Mouse (Mus musculus): ENCODE data around the gene Crx. TPM values are rescaled to one million over a fixed set of nuclear protein-coding genes. Genes with fewer than 3 reads are reported as not detected.

Crx gene
- polyA plus RNA-seq, 1 experiment from 2014 or later, result not detected

DNA sequence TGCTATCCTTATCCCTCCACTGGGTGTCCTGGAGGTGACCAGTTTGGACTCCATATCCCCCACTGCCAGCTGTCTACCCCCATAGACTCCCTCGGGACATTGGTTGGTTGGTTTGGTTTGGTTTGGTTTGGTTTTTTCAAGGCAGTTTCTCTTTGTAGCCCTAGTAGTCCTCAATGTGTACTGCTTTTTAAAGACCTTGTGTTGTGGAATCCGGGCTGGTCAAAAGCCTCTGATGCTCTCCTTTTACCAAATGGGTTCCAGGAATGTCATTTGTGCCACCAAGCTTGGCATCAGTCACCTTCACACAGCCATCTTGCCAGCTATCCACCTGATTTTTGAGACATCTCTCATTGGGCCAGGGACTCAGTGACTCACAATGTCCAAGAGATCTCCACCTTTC lies 35.0 kb upstream of the Crx start:
- no peak for ATAC-seq
- Histone ChIP-seq H3K36me3 (ENCODE audit: control insufficient read depth, insufficient read depth) (peaks cover 13% of the 10 kb centered on the region), H3K9ac (replicated peaks; ENCODE audit: low read depth, low read length) (no peak overlapping the region), H3K4me2 (ENCODE audit: low read length) (no peak overlapping the region), H3K27me3 (replicated peaks; ENCODE audit: control insufficient read depth, insufficient read depth, low read length) (no peaks in the 10 kb centered on the region), H3K27ac (ENCODE audit: low read length) (no peak overlapping the region), H3K9me3 (ENCODE audit: control insufficient read depth, low read length) (no peaks in the 10 kb centered on the region), H3K4me3 (replicated peaks; ENCODE audit: low read length) (no peak overlapping the region), H3K4me1 (replicated peaks; ENCODE audit: control insufficient read depth, insufficient read depth, low read length) (peaks cover 4% of the 10 kb centered on the region)
- 96% methylated on average over 2 of the region's 2 CpGs for WGBS

DNA sequence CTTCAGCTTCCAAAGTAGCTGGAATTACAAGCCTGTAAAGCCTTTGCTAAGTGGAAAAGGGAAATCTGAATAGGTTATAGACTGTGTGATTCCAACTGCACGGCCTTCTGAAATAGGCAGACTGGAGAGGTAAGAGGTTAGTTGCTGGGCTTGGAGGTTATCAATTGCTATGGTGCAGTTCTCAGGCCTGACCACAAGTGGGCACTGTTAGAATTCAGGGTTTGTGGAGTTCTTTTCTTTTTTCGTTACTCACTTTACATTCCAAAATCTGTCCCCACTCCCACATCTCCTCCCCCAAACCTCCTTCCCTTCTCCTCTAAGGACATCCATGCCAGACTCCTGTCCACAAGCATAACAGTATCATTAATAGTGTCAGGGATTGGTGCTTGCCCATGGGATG lies 34.5 kb upstream of the Crx start:
- no peaks in the 10 kb centered on the region for H3K27me3 ChIP-seq (replicated peaks; ENCODE audit: control insufficient read depth, insufficient read depth, low read length)
- H3K4me2 ChIP-seq (ENCODE audit: low read length), result no peak overlapping the region
- 0 out of 2 replicates have a peak, but pooled peaks cover 3% of the 10 kb centered on the region for H3K4me1 ChIP-seq (replicated peaks; ENCODE audit: control insufficient read depth, insufficient read depth, low read length)
- no peaks in the 10 kb centered on the region for H3K9me3 ChIP-seq (ENCODE audit: control insufficient read depth, low read length)
- peaks cover 8% of the 10 kb centered on the region; the same call in 1 of the 2 replicates for H3K36me3 ChIP-seq (ENCODE audit: control insufficient read depth, insufficient read depth)
- H3K9ac ChIP-seq (replicated peaks; ENCODE audit: low read depth, low read length), result no peak overlapping the region
- 36% methylated on average over 2 of the region's 2 CpGs for WGBS
- no peak overlapping the region for H3K27ac ChIP-seq (ENCODE audit: low read length)
- H3K4me3 ChIP-seq (replicated peaks; ENCODE audit: low read length), result no peak overlapping the region
- ATAC-seq, result no peak

DNA sequence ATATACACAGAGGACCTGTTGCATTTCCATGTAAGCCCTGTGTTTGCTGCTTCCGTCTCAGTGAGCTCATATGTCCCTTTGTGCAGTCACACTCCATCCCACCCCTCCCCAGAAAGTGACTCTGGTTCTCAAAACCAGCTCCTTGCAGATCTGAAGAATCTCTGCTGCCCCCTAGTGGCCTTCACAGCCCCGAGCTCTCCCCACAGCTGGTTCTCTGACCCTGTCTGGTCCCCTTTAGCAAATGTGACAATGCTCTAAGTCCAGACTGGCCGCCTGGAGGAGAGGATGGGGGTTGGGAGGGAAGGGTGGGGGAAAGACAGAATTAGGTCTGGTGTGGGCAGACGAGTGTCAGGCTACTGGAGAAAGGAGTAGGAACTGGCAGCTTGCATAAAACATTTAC lies 32.4 kb upstream of the Crx start:
- peak; percentile 53 for ATAC-seq
- Histone ChIP-seq H3K9ac (replicated peaks; ENCODE audit: low read depth, low read length) (no peak overlapping the region), H3K27ac (ENCODE audit: low read length) (no peak overlapping the region)

GRCm38 (mm10) chr7:15910521-15910920 lies 30.8 kb upstream of the Crx start:
- H3K36me3 ChIP-seq (ENCODE audit: control insufficient read depth, insufficient read depth), result no peaks in the 10 kb centered on the region
- 0 out of 2 replicates have a peak, but pooled peaks cover 3% of the 10 kb centered on the region for H3K4me1 ChIP-seq (replicated peaks; ENCODE audit: control insufficient read depth, insufficient read depth, low read length)
- H3K9me3 ChIP-seq (ENCODE audit: control insufficient read depth, low read length), result no peaks in the 10 kb centered on the region
- H3K9ac ChIP-seq (replicated peaks; ENCODE audit: low read depth, low read length), result no peak overlapping the region
- no peak overlapping the region for H3K4me3 ChIP-seq (replicated peaks; ENCODE audit: low read length)
- H3K27ac ChIP-seq (ENCODE audit: low read length), result no peak overlapping the region
- H3K4me2 ChIP-seq (ENCODE audit: low read length), result no peak overlapping the region
- H3K27me3 ChIP-seq (replicated peaks; ENCODE audit: control insufficient read depth, insufficient read depth, low read length), result no peaks in the 10 kb centered on the region
- ATAC-seq, result no peak
- WGBS, result 89% methylated on average over 5 of the region's 5 CpGs

More for the DNA sequence above, 32.4 kb upstream of the Crx start:
- 0 out of 2 replicates have a peak, but pooled peaks cover 3% of the 10 kb centered on the region for H3K4me1 ChIP-seq (replicated peaks; ENCODE audit: control insufficient read depth, insufficient read depth, low read length)
- H3K4me3 ChIP-seq (replicated peaks; ENCODE audit: low read length), result no peak overlapping the region
- H3K36me3 ChIP-seq (ENCODE audit: control insufficient read depth, insufficient read depth), result no peaks in the 10 kb centered on the region
- 0% methylated on average over 4 of the region's 4 CpGs for WGBS
- no peaks in the 10 kb centered on the region for H3K27me3 ChIP-seq (replicated peaks; ENCODE audit: control insufficient read depth, insufficient read depth, low read length)
- no peak overlapping the region for H3K4me2 ChIP-seq (ENCODE audit: low read length)
- H3K9me3 ChIP-seq (ENCODE audit: control insufficient read depth, low read length), result no peaks in the 10 kb centered on the region

DNA sequence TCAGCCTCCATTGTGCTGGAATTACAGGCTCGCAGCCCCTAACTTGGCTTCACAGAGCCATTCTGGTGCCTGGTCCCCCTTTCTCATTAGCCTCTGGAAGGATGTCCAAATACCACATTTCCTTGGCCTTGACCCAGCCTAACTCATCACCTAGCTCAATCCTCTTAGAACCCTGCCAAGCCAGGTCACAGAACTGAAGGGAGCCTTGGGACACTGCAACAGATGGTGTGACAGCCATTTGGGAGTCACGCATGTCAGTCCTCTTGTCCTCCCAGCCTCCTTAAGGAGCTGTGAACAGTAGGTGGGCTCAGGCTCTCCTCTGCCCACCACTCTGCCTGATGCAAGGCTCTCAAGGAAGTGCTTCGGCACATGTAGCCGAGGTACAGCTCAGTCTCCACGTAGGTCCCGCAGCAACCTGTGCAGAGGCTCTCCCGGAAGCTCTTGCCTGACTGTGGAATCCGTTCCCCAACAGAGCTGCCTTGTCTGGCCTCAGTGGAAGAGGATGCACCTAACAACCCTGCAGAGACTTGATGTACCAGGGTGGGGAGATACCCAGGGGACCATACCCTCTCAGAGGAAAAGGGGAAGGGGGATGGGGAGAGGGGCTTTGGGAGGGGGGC lies 28.3 kb upstream of the Crx start:
- Histone ChIP-seq H3K27ac (ENCODE audit: low read length) (no peak overlapping the region), H3K36me3 (ENCODE audit: control insufficient read depth, insufficient read depth) (no peaks in the 10 kb centered on the region), H3K4me2 (ENCODE audit: low read length) (no peak overlapping the region), H3K9me3 (ENCODE audit: control insufficient read depth, low read length) (no peaks in the 10 kb centered on the region), H3K27me3 (replicated peaks; ENCODE audit: control insufficient read depth, insufficient read depth, low read length) (no peaks in the 10 kb centered on the region), H3K4me3 (replicated peaks; ENCODE audit: low read length) (no peak overlapping the region), H3K9ac (replicated peaks; ENCODE audit: low read depth, low read length) (no peak overlapping the region), H3K4me1 (replicated peaks; ENCODE audit: control insufficient read depth, insufficient read depth, low read length) (0 out of 2 replicates have a peak, but pooled peaks cover 3% of the 10 kb centered on the region)
- ATAC-seq, result no peak
- 89% methylated on average over 8 of the region's 8 CpGs for WGBS

DNA sequence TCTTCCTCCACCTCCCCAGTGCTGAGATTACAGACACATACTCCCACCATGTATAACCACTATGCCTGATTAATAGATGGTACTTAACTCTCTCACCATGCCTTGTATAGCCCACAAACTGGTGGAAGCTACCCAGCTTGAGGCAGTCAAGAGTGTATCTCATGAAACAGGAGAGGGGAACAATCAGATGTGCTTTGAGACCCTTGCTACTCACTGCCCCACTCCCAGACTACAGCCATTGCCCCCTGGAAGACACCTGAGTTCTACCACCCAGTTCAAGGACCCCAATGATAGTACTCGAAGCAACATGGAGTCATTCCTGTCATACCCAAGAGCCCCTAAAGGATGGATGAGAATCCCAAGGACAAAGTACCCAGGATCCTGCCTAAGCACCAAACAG lies 26.8 kb upstream of the Crx start:
- WGBS, result 81% methylated on average over 1 of the region's 1 CpGs
- Histone ChIP-seq H3K9me3 (ENCODE audit: control insufficient read depth, low read length) (no peaks in the 10 kb centered on the region), H3K4me2 (ENCODE audit: low read length) (no peak overlapping the region), H3K36me3 (ENCODE audit: control insufficient read depth, insufficient read depth) (no peaks in the 10 kb centered on the region), H3K9ac (replicated peaks; ENCODE audit: low read depth, low read length) (no peak overlapping the region), H3K27me3 (replicated peaks; ENCODE audit: control insufficient read depth, insufficient read depth, low read length) (no peaks in the 10 kb centered on the region), H3K4me3 (replicated peaks; ENCODE audit: low read length) (no peak overlapping the region), H3K27ac (ENCODE audit: low read length) (no peak overlapping the region), H3K4me1 (replicated peaks; ENCODE audit: control insufficient read depth, insufficient read depth, low read length) (no peaks in the 10 kb centered on the region)
- no peak for ATAC-seq

DNA sequence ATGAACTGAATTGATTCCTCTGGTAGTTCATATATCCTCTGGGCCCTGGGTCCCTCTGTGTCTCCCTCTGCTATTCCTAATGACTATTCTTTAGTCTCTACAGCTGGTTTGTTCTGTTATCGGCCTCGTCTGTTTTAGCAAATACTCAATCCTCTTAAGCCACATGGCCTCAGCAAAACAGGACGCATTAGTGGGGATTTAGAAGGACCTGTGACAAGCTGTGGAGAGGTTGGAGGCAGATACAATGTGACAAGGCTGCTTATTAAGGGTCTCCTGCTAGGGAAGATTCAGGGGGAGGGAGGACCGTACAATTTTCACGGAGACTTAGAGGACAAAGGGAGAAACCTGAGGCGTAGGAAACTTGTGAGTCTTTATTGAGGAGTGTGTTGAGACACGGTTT lies 26.1 kb upstream of the Crx start:
- Histone ChIP-seq H3K4me1 (replicated peaks; ENCODE audit: control insufficient read depth, insufficient read depth, low read length) (no peaks in the 10 kb centered on the region), H3K4me3 (replicated peaks; ENCODE audit: low read length) (no peak overlapping the region), H3K27me3 (replicated peaks; ENCODE audit: control insufficient read depth, insufficient read depth, low read length) (no peaks in the 10 kb centered on the region), H3K27ac (ENCODE audit: low read length) (no peak overlapping the region), H3K9me3 (ENCODE audit: control insufficient read depth, low read length) (no peaks in the 10 kb centered on the region), H3K4me2 (ENCODE audit: low read length) (no peak overlapping the region), H3K9ac (replicated peaks; ENCODE audit: low read depth, low read length) (no peak overlapping the region), H3K36me3 (ENCODE audit: control insufficient read depth, insufficient read depth) (no peaks in the 10 kb centered on the region)
- 49% methylated on average over 7 of the region's 7 CpGs for WGBS
- no peak for ATAC-seq

DNA sequence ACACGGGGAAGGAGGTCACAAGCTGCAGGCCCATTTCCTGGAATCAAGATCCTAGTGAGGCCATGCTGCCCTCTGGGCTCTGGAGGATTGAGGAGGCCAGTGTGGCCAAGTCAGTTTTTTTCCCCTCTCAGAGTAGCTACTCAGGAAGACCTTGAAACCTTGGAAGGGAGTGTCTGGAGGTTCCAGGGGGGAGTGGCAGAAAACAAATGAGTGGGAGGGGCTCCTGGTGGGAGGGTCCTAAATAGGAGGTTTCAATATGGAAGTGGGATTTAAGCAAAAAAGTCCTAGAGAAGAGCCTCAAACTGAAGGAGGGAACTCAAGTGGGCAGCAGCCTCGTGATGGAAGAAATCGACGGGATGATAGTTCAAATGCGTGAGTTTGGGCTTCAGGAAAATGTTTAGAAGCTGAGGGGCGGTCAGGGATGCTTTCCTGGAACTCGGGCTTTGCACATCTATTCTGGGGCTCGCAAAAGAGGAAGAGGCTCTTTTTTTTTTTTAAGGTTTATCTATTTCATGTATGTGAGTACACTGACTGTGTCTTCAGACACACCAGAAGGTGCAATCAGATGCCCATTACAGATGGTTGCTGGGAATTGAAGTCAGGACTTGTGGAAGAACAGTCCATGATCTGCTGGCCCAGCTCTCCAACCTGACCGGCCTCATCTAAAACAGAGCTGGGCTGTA lies 21.7 kb upstream of the Crx start:
- Histone ChIP-seq H3K4me1 (replicated peaks; ENCODE audit: control insufficient read depth, insufficient read depth, low read length) (no peaks in the 10 kb centered on the region), H3K9me3 (ENCODE audit: control insufficient read depth, low read length) (no peaks in the 10 kb centered on the region), H3K4me2 (ENCODE audit: low read length) (no peak overlapping the region), H3K4me3 (replicated peaks; ENCODE audit: low read length) (no peak overlapping the region), H3K36me3 (ENCODE audit: control insufficient read depth, insufficient read depth) (no peaks in the 10 kb centered on the region), H3K9ac (replicated peaks; ENCODE audit: low read depth, low read length) (no peak overlapping the region), H3K27ac (ENCODE audit: low read length) (no peak overlapping the region), H3K27me3 (replicated peaks; ENCODE audit: control insufficient read depth, insufficient read depth, low read length) (no peaks in the 10 kb centered on the region)
- ATAC-seq, result no peak
- 83% methylated on average over 9 of the region's 9 CpGs for WGBS

- H3K27ac ChIP-seq (ENCODE audit: low read length), result no peak overlapping the region
- no peak for ATAC-seq
- no peak overlapping the region for H3K4me3 ChIP-seq (replicated peaks; ENCODE audit: low read length)
- H3K4me1 ChIP-seq (replicated peaks; ENCODE audit: control insufficient read depth, insufficient read depth, low read length), result no peaks in the 10 kb centered on the region
- no peaks in the 10 kb centered on the region for H3K9me3 ChIP-seq (ENCODE audit: control insufficient read depth, low read length)
- H3K27me3 ChIP-seq (replicated peaks; ENCODE audit: control insufficient read depth, insufficient read depth, low read length), result no peaks in the 10 kb centered on the region
- no peak overlapping the region for H3K9ac ChIP-seq (replicated peaks; ENCODE audit: low read depth, low read length)
- no peaks in the 10 kb centered on the region for H3K36me3 ChIP-seq (ENCODE audit: control insufficient read depth, insufficient read depth)
- no peak overlapping the region for H3K4me2 ChIP-seq (ENCODE audit: low read length)
- WGBS, result 77% methylated on average over 1 of the region's 1 CpGs
These were observed 14.5 kb upstream of the Crx start for GRCm38 (mm10) chr7:15894251-15894650.
